In the genomic region with DNA sequence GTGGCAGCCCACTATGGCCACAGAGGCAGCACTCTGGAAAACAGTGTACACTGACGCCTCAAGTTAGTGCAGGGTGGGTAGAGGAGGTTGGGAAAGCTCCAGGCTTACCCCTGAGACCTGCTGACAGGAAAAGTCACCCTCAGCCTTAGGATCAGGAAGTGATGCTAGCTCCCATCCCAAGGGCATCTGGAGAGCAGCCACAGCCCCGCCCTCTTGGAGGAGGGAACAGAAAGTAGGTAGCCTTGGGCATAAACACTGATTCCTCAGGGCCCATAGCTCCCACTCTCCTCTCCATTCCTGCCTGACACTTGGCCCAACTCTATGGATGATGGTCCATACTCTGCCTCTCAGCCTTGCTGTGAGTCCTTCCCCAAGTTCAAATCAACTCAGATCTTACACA, we compare ENCODE assay signal across 13 mouse cellular contexts.
DNase-seq lines count a peak whose midpoint lies in the region; ATAC-seq lines count a peak whose summit lies in the region.
"Had no signal": no experiment of that assay in that cellular context is flagged by ENCODE, and none has a peak within 500 bp of the region (broad histone marks: within the 10 kb centered on the region; RNA-seq: fewer than 3 reads in every experiment).

No protein-coding gene starts in this region.

- peak; percentile 38 to 71 for DNase-seq in adrenal gland, adult (ENCODE audit: inconsistent age in 2 of 2, low spot score in 1 of 2)
- no peak for DNase-seq in adrenal gland, postnatal 4 days (ENCODE audit: low spot score in 2 of 2)
- peak; percentile 17 for DNase-seq in adipocyte (ENCODE audit: low spot score)
- no peak for DNase-seq in limb, embryonic 10.5 days (ENCODE audit: low spot score)
- no peak for DNase-seq in cerebellum, adult 11-12 months
- DNase-seq in retina, postnatal 1 day: no peak
- DNase-seq: lung, adult 2 months had no signal

- H3K27me3 ChIP-seq in midbrain, embryonic 12.5 days: no peaks in the 10 kb centered on the region
- no peaks in the 10 kb centered on the region for H3K27me3 ChIP-seq in midbrain, embryonic 16.5 days (ENCODE audit: control insufficient read depth, insufficient read depth, low read depth, low read length)
- no peaks in the 10 kb centered on the region for H3K27me3 ChIP-seq in limb, embryonic 10.5 days (ENCODE audit: low read depth, poor library complexity, severe bottlenecking)
- H3K27me3 ChIP-seq: forebrain, embryonic 15.5 days; hindbrain, embryonic 15.5 days had no signal

- H3K27ac ChIP-seq in midbrain, embryonic 12.5 days (replicated peaks): peak overlapping the region; percentile 46; the same call in 1 of the 2 replicates
- no peak overlapping the region for H3K27ac ChIP-seq in midbrain, embryonic 16.5 days (ENCODE audit: low read length)
- H3K27ac ChIP-seq in limb, embryonic 10.5 days: peak overlapping the region; percentile 75
- H3K27ac ChIP-seq: embryonic facial prominence, embryonic 10.5 days; forebrain, embryonic 15.5 days had no signal

- WGBS in midbrain, embryonic 12.5 days: 85% methylated on average over 2 of the region's 2 CpGs
- WGBS in midbrain, embryonic 16.5 days: 72% methylated on average over 2 of the region's 2 CpGs
- 66% methylated on average over 2 of the region's 2 CpGs for WGBS in limb, embryonic 10.5 days

- peaks cover 25% of the 10 kb centered on the region; the same call in 1 of the 2 replicates for H3K4me1 ChIP-seq in midbrain, embryonic 12.5 days
- H3K4me1 ChIP-seq in midbrain, embryonic 16.5 days (ENCODE audit: control insufficient read depth, insufficient read depth, low read length): peaks cover 19% of the 10 kb centered on the region
- H3K4me1 ChIP-seq in limb, embryonic 10.5 days: peaks cover 65% of the 10 kb centered on the region

- no peak for ATAC-seq in midbrain, embryonic 12.5 days (ENCODE audit: low FRiP score, low read depth)
- ATAC-seq in midbrain, embryonic 16.5 days: no peak
- ATAC-seq: forebrain, embryonic 15.5 days had no signal

- no peak overlapping the region for H3K4me3 ChIP-seq in midbrain, embryonic 12.5 days
- no peak overlapping the region for H3K4me3 ChIP-seq in midbrain, embryonic 16.5 days (ENCODE audit: low read depth, low read length)
- no peak overlapping the region for H3K4me3 ChIP-seq in limb, embryonic 10.5 days
- H3K4me3 ChIP-seq: embryonic facial prominence, embryonic 10.5 days; erythroblast, embryonic 14.5 days; forebrain, embryonic 15.5 days; hindbrain, embryonic 15.5 days had no signal

- no peaks in the 10 kb centered on the region for H3K9me3 ChIP-seq in midbrain, embryonic 12.5 days
- H3K9me3 ChIP-seq in midbrain, embryonic 16.5 days (replicated peaks; ENCODE audit: control insufficient read depth, low read length, poor library complexity, severe bottlenecking): no peaks in the 10 kb centered on the region
- H3K9me3 ChIP-seq in limb, embryonic 10.5 days (replicated peaks): no peaks in the 10 kb centered on the region
- H3K9me3 ChIP-seq: embryonic facial prominence, embryonic 10.5 days; forebrain, embryonic 15.5 days; hindbrain, embryonic 15.5 days had no signal

- no peak overlapping the region for H3K9ac ChIP-seq in midbrain, embryonic 12.5 days (replicated peaks)
- H3K9ac ChIP-seq in midbrain, embryonic 16.5 days (ENCODE audit: low read depth, low read length): no peak overlapping the region
- H3K9ac ChIP-seq: forebrain, embryonic 15.5 days; hindbrain, embryonic 15.5 days had no signal

- no peak overlapping the region for H3K4me2 ChIP-seq in midbrain, embryonic 12.5 days (replicated peaks)
- no peak overlapping the region for H3K4me2 ChIP-seq in midbrain, embryonic 16.5 days (ENCODE audit: low read length)
- H3K4me2 ChIP-seq: forebrain, embryonic 15.5 days; hindbrain, embryonic 15.5 days had no signal

- H3K36me3 ChIP-seq in midbrain, embryonic 12.5 days: peaks cover 4% of the 10 kb centered on the region; the same call in 1 of the 2 replicates
- no peaks in the 10 kb centered on the region for H3K36me3 ChIP-seq in midbrain, embryonic 16.5 days (ENCODE audit: control insufficient read depth, insufficient read depth, low read length)
- peaks cover 21% of the 10 kb centered on the region for H3K36me3 ChIP-seq in limb, embryonic 10.5 days
- H3K36me3 ChIP-seq: forebrain, embryonic 15.5 days; hindbrain, embryonic 15.5 days had no signal

Comparison
In these comparisons a context has a peak if more than half of its experiments do, and no peak if none do; other contexts are left out.
1. DNase-seq: peak in adrenal gland, adult (2 of 2) and adipocyte (single experiment); none in adrenal gland, postnatal 4 days (0 of 2), limb, embryonic 10.5 days (single experiment), cerebellum, adult 11-12 months (single experiment) and retina, postnatal 1 day (single experiment).